8 mouse cellular contexts compared by ENCODE assay signal in genomic region chr17:43667290-43667843, GRCm38 (mm10). TPM values are rescaled to one million over a fixed set of nuclear protein-coding genes. Genes with fewer than 3 reads are reported as not detected.
A peak's percentile ranks its signal among the peaks of the same experiment; 100 is the strongest.
DNase-seq lines count a peak whose midpoint lies in the region; ATAC-seq lines count a peak whose summit lies in the region.

TSS of gene Cyp39a1 (plus strand) at chr17:43667425.

- no peak for DNase-seq in heart, adult 18-20 months
- DNase-seq in spleen, adult 18-20 months, result no peak
- DNase-seq in layer of hippocampus, adult 18-20 months (ENCODE audit: low spot score in 2 of 2), result no peak
- no peak for DNase-seq in gastrocnemius, postnatal 25 days

- peak within 1 kb of the TSS; percentile 61 to 88 for H3K4me3 ChIP-seq in heart, embryonic 14.5 days (ENCODE audit: control insufficient read depth in 1 of 2, insufficient read depth in 1 of 2, low read depth in 1 of 2, low read length in 2 of 2)
- H3K4me3 ChIP-seq in brown adipose tissue, adult 24 weeks (ENCODE audit: insufficient read depth, low read depth, low read length), result peak within 1 kb of the TSS; percentile 97
- peak within 1 kb of the TSS; percentile 93 for H3K4me3 ChIP-seq in hindbrain, embryonic 12.5 days
- H3K4me3 ChIP-seq in midbrain, embryonic 12.5 days, result peak within 1 kb of the TSS; percentile 77

- peak within 1 kb of the TSS; percentile 92 for H3K4me2 ChIP-seq in heart, embryonic 14.5 days (ENCODE audit: low read length)
- peak within 1 kb of the TSS; percentile 63 for H3K4me2 ChIP-seq in hindbrain, embryonic 12.5 days (replicated peaks)
- H3K4me2 ChIP-seq in midbrain, embryonic 12.5 days (replicated peaks), result peak within 1 kb of the TSS; percentile 72

- H3K27me3 ChIP-seq in heart, embryonic 14.5 days (ENCODE audit: control insufficient read depth, insufficient read depth, low read length), result no peaks in the 10 kb centered on the region
- H3K27me3 ChIP-seq in hindbrain, embryonic 12.5 days, result no peaks in the 10 kb centered on the region
- H3K27me3 ChIP-seq in midbrain, embryonic 12.5 days, result no peaks in the 10 kb centered on the region

- peak within 1 kb of the TSS; percentile 69 to 89 for H3K27ac ChIP-seq in heart, embryonic 14.5 days (replicated peaks in 1 of 2; ENCODE audit: control insufficient read depth in 1 of 2, insufficient read depth in 1 of 2, low read depth in 2 of 2, low read length in 2 of 2)
- no peak within 1 kb of the TSS for H3K27ac ChIP-seq in brown adipose tissue, adult 24 weeks (replicated peaks; ENCODE audit: low read depth, low read length)
- peak within 1 kb of the TSS; percentile 78 for H3K27ac ChIP-seq in hindbrain, embryonic 12.5 days
- H3K27ac ChIP-seq in midbrain, embryonic 12.5 days (replicated peaks), result peak within 1 kb of the TSS; percentile 64

- H3K4me1 ChIP-seq in heart, embryonic 14.5 days (ENCODE audit: control insufficient read depth in 2 of 2, insufficient read depth in 2 of 2, low read length in 2 of 2), result peaks cover 4 to 15% of the 10 kb centered on the region in 2 experiments; a peak in 3 of 4 replicates
- H3K4me1 ChIP-seq in brown adipose tissue, adult 24 weeks (ENCODE audit: control insufficient read depth, insufficient read depth, insufficient read length, low read length), result no peaks in the 10 kb centered on the region
- peaks cover 16% of the 10 kb centered on the region for H3K4me1 ChIP-seq in hindbrain, embryonic 12.5 days
- peaks cover 27% of the 10 kb centered on the region for H3K4me1 ChIP-seq in midbrain, embryonic 12.5 days

- 0 out of 2 replicates have a peak, but pooled peaks cover 3% of the 10 kb centered on the region for H3K36me3 ChIP-seq in heart, embryonic 14.5 days (ENCODE audit: control insufficient read depth, insufficient read depth, low read length)
- peaks cover 16% of the 10 kb centered on the region for H3K36me3 ChIP-seq in hindbrain, embryonic 12.5 days
- H3K36me3 ChIP-seq in midbrain, embryonic 12.5 days, result peaks cover 11% of the 10 kb centered on the region

- ATAC-seq in heart, embryonic 14.5 days (ENCODE audit: insufficient number of reproducible peaks, insufficient read depth, low FRiP score, low read depth), result no peak
- ATAC-seq in hindbrain, embryonic 12.5 days (ENCODE audit: low FRiP score), result no peak
- no peak; the same call in 1 of the 2 replicates for ATAC-seq in midbrain, embryonic 12.5 days (ENCODE audit: low FRiP score, low read depth)

- WGBS in heart, embryonic 14.5 days, result under 1% methylated on average over 17 of the region's 17 CpGs
- WGBS in hindbrain, embryonic 12.5 days, result 0% methylated on average over 17 of the region's 17 CpGs
- WGBS in midbrain, embryonic 12.5 days, result under 1% methylated on average over 17 of the region's 17 CpGs

- H3K9me3 ChIP-seq in heart, embryonic 14.5 days (ENCODE audit: control insufficient read depth, low read length), result no peaks in the 10 kb centered on the region
- H3K9me3 ChIP-seq in hindbrain, embryonic 12.5 days (replicated peaks), result no peaks in the 10 kb centered on the region
- H3K9me3 ChIP-seq in midbrain, embryonic 12.5 days, result no peaks in the 10 kb centered on the region

- peak within 1 kb of the TSS; percentile 84 for H3K9ac ChIP-seq in heart, embryonic 14.5 days (ENCODE audit: low read length)
- H3K9ac ChIP-seq in hindbrain, embryonic 12.5 days, result peak within 1 kb of the TSS; percentile 93
- peak within 1 kb of the TSS; percentile 88 for H3K9ac ChIP-seq in midbrain, embryonic 12.5 days (replicated peaks)

RNA-seq across cellular contexts. Expression of gene Cyp39a1, which starts in this region (rescaled TPM):
- 48.7 and 51.5 TPM in 2 replicates for polyA plus RNA-seq in heart, embryonic 14.5 days (2014; fragmentation: Nextera tagmentation; extraction: Ambion mirVana)
- total RNA-seq in heart, adult 18-20 months (2021), result 1 to 10 TPM; 4.5 to 4.6 TPM
- polyA plus RNA-seq in brown adipose tissue, adult 24 weeks (2012; ENCODE audit: insufficient read depth, insufficient read length, missing spikeins), result 2.5 and 3.2 TPM in 2 replicates
- 27.2 and 29.4 TPM in 2 replicates for polyA plus RNA-seq in hindbrain, embryonic 12.5 days (2016; fragmentation: Nextera tagmentation; extraction: Ambion mirVana)
- 31.4 and 34.3 TPM in 2 replicates for polyA plus RNA-seq in midbrain, embryonic 12.5 days (2016; fragmentation: Nextera tagmentation; extraction: Ambion mirVana)
- total RNA-seq in layer of hippocampus, adult 18-20 months (2021), result 1 to 10 TPM in 1 of 2 experiments, under 1 TPM in 1; 0.77 to 1.0 TPM
- 1 to 10 TPM; 2.3 to 2.9 TPM for total RNA-seq in gastrocnemius, postnatal 25 days (2021)
